Mouse (Mus musculus) neutrophil, adult 5-6 weeks (primary cell): Measurements from ENCODE around the gene Clca3a1. TPM values are rescaled to one million over a fixed set of nuclear protein-coding genes. Genes with fewer than 3 reads are reported as not detected.
A peak's percentile ranks its signal among the peaks of the same experiment; 100 is the strongest.

ENCODE experiments used
- ATAC-seq: fragments of 151-379, 151-347 bp; 2 replicates; pipeline ENCODE4 v1.8.0; 2017; ENCODE audit warnings: mild to moderate bottlenecking, moderate TSS enrichment; ENCODE audit not compliant: insufficient number of reproducible peaks, poor library complexity, low FRiP score, severe bottlenecking; ENCODE audit errors: extremely low read depth
- total RNA-seq: library from RNA; stranded (forward); fragments of 200-1000 nt; gene quantifications from 2 replicates; pipeline ENCODE4 v1.2.3, GENCODE M21; 2017

Clca3a1 gene
- total RNA-seq, 1 experiment from 2014 or later, result 0.47 TPM

DNA sequence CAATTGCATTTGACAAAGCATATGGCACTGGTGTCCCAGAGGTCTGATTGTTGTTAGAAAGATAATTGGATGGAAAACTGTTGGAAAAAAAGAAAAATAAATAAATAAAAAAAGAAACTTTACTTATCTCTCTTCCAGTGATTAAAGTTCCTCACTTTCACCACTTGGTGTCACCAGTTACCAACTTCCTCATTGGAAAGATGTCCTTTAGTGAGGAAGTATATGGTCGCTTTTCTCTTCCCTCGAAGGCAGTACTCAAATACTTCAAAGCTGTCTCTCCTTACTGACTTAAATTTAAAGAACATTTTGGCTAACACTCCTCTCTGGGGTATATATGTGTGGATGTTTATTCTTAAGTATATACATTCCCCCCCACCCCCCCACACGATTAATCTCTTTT lies 68.7 kb downstream of the Clca3a1 start:
- peak; percentile 86 for ATAC-seq

DNA sequence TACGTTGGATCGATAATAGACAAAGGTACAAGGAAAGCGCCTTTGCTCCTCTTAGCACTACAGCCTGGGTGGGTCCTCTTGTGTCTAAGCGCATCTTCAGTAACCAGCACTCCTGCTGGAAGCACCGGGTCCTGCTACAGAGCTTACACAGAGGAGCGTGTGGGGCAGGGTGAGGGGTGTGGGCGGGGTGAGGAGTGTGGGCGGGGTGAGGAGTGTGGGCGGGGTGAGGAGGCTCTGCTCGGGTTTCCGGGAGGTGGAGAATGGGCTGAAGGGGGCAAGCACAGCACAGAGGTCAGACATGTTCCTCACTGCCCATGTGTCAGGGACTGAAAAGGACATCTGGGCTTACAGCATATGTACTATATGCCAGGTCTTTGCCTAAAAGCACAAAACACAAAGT lies 71.5 kb downstream of the Clca3a1 start:
- ATAC-seq, result no peak

DNA sequence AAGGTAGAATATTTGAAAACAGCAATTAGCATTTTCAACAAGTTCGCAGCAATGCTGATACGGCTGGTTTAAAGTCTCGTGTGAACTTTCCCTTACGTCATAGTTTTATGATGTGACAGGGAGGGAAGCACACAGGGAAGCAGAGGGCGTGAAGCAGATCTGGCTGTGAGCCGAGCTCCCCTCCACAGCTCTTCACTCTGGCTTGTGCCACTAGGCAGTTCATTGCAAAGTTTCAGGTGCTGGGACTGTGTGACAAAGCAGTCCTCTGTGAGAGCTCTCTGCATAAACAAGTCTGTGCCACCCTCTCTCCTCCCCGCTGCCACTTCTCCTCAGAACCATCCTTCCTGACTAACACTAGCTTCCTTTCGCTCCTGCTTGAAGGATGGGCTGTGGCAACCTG lies 72.5 kb downstream of the Clca3a1 start:
- ATAC-seq, result no peak

DNA sequence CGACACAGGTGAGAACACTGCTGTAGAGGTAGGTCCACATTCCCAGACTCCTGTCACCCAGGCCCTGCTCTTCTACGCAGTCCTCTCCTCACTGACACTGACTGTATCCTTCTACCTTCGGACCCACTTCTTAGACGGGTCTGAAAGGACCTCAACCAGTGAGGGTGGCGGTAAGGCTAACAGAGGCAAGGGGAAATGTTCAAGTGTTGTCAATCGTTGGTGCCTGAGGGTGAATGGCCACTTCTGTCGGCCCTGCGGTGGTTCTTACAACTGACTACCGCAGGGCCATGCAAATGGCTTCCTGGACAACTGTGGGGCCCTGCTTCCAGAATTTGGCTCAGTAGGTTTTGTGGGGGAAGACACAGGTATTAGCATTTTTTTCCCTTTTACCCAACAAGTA lies 73.2 kb downstream of the Clca3a1 start:
- no peak for ATAC-seq

GRCm38 (mm10) chr3:144686146-144686545 lies 74.6 kb downstream of the Clca3a1 start:
- no peak for ATAC-seq

- no peak for ATAC-seq
Measured at GRCm38 (mm10) chr3:144683136-144683814, 77.5 kb downstream of the Clca3a1 start.

DNA sequence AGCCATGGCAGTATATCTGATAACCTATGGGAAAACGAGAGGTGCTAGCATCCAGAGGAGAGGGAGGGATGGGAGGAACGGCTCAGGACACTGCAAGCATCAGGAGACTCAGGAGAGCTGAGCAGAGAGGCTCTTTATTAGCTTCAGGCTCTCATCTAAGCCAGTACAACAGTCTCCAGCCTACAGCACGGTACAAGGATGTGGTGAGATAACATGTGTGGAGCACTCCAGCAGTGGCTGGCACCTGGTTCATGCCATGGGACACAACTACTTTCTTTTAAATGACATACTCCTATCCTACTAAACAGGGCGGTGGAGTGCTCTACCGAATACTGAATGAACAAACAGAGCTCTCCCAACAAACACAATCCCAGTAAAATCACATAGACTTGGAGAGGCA lies 79.2 kb downstream of the Clca3a1 start:
- ATAC-seq, result no peak

GRCm38 (mm10) chr3:144679701-144680159 lies 81.0 kb downstream of the Clca3a1 start:
- no peak for ATAC-seq

Other genes starting within 250 kb of the Clca3a1 start
- gene Hs2st1, start 190.8 kb downstream of the Clca3a1 start, total RNA-seq, result 6.8 and 7.0 TPM in 2 replicates
- gene Selenof, start 190.7 kb downstream of the Clca3a1 start, total RNA-seq, result 182 and 196 TPM in 2 replicates
- 189 and 211 TPM in 2 replicates for gene Sh3glb1, start 40.6 kb downstream of the Clca3a1 start, total RNA-seq
- 0.12 TPM in 1 of 2 replicates, not detected in the other for gene Clca3a2, start 58.5 kb upstream of the Clca3a1 start, total RNA-seq
- gene Clca3b, start 88.4 kb upstream of the Clca3a1 start, total RNA-seq, result 2.1 and 2.3 TPM in 2 replicates
- gene Clca4b, start 171.6 kb upstream of the Clca3a1 start, total RNA-seq, result 0.25 TPM in 1 of 2 replicates, not detected in the other
- 0.35 TPM in 1 of 2 replicates, not detected in the other for gene Clca4a, start 214.1 kb upstream of the Clca3a1 start, total RNA-seq